Mouse (Mus musculus) cerebellum, postnatal 10 days (tissue): Measurements from ENCODE around the gene Otx2.

ENCODE experiments used
- DNase-seq, 2 experiments: peaks; one replicate each; pipeline ENCODE4 v3.0.0; 2021; ENCODE audit warnings: mixed read lengths in 2 of 2

Gene Otx2

GRCm38 (mm10) chr14:48668761-48669303, 4.8 kb downstream of the Otx2 start:
- peak; percentile 58 to 60 for DNase-seq

- peak; percentile 37 to 46 for DNase-seq
Measured at GRCm38 (mm10) chr14:48668051-48668481, 5.6 kb downstream of the Otx2 start.

- peak; percentile 70 to 73 for DNase-seq
Measured at GRCm38 (mm10) chr14:48667396-48667795, 6.2 kb downstream of the Otx2 start.

GRCm38 (mm10) chr14:48666771-48667170, 6.8 kb downstream of the Otx2 start:
- peak; percentile 43 to 59 for DNase-seq

GRCm38 (mm10) chr14:48665816-48666661, 7.6 kb downstream of the Otx2 start:
- peak; percentile 54 to 68 for DNase-seq

- peak; percentile 68 to 72 for DNase-seq
Measured at GRCm38 (mm10) chr14:48664841-48665815, 8.5 kb downstream of the Otx2 start.

GRCm38 (mm10) chr14:48664001-48664810, 9.4 kb downstream of the Otx2 start:
- peak in 1 of 2 experiments; percentile 12 for DNase-seq

- DNase-seq: no peak
Measured at GRCm38 (mm10) chr14:48663531-48663930, 10.1 kb downstream of the Otx2 start.

GRCm38 (mm10) chr14:48662568-48663236, 10.9 kb downstream of the Otx2 start:
- DNase-seq: no peak

- DNase-seq: peak; percentile 27 to 41
Measured at GRCm38 (mm10) chr14:48661646-48662567, 11.7 kb downstream of the Otx2 start.

- DNase-seq: peak in 1 of 2 experiments; percentile 7
Measured at GRCm38 (mm10) chr14:48661151-48661550, 12.5 kb downstream of the Otx2 start.

GRCm38 (mm10) chr14:48660593-48660992, 13.0 kb downstream of the Otx2 start:
- DNase-seq: no peak

- no peak for DNase-seq
Measured at GRCm38 (mm10) chr14:48659661-48660060, 14.0 kb downstream of the Otx2 start.

- no peak for DNase-seq
Measured at GRCm38 (mm10) chr14:48657241-48657640, 16.4 kb downstream of the Otx2 start.

- DNase-seq: no peak
Measured at GRCm38 (mm10) chr14:48656711-48657110, 16.9 kb downstream of the Otx2 start.

GRCm38 (mm10) chr14:48655792-48656550, 17.6 kb downstream of the Otx2 start:
- DNase-seq: no peak

- peak; percentile 38 to 44 for DNase-seq
Measured at GRCm38 (mm10) chr14:48655073-48655791, 18.4 kb downstream of the Otx2 start.

- DNase-seq: no peak
Measured at GRCm38 (mm10) chr14:48654551-48655072, 19.0 kb downstream of the Otx2 start.
